Mouse (Mus musculus) ovary, adult 2 months (tissue): ENCODE data around the gene Ccdc180. TPM values are rescaled to one million over a fixed set of nuclear protein-coding genes. Genes with fewer than 3 reads are reported as not detected.

Experiments used
- polyA plus RNA-seq: library from polyadenylated mRNA; depleted of rRNA; stranded (reverse); fragments of >200 nt; gene quantifications from 2 replicates; pipeline ENCODE4 v1.2.3, GENCODE M21; 2012; rRNA removed

Ccdc180 gene
- polyA plus RNA-seq: 1.6 and 1.9 TPM in 2 replicates

GRCm38 (mm10) chr4:45890066-45890761 lies at the start of gene Ccdc180:
TSS of gene Ccdc180 (plus strand) at chr4:45890303.

GRCm38 (mm10) chr4:45848109-45848824 lies 41.8 kb upstream of the Ccdc180 start, which contains the start of gene Stra6l:
TSS of gene Stra6l (plus strand) at chr4:45848664.

GRCm38 (mm10) chr4:45964771-45965439 lies 74.8 kb downstream of the Ccdc180 start, which contains the start of gene Tdrd7:
TSS of gene Tdrd7 (plus strand) at chr4:45965334.

Other genes with a start within 250 kb of the Ccdc180 start
- 26.4 and 36.7 TPM in 2 replicates for gene Aldh1b1, start 91.3 kb upstream of the Ccdc180 start, polyA plus RNA-seq
- 0.12 and 0.28 TPM in 2 replicates for gene Igfbpl1, start 63.4 kb upstream of the Ccdc180 start, polyA plus RNA-seq
- gene Stra6l, start 41.6 kb upstream of the Ccdc180 start, polyA plus RNA-seq: 0.67 and 1.2 TPM in 2 replicates
- gene Tdrd7, start 75.0 kb downstream of the Ccdc180 start, polyA plus RNA-seq: 9.9 and 11.1 TPM in 2 replicates
- 1.9 and 3.0 TPM in 2 replicates for gene Tmod1, start 148.6 kb downstream of the Ccdc180 start, polyA plus RNA-seq
- gene Ncbp1, start 248.3 kb downstream of the Ccdc180 start, polyA plus RNA-seq: 20.8 and 23.5 TPM in 2 replicates
- gene Tstd2, start 248.4 kb downstream of the Ccdc180 start, polyA plus RNA-seq: 16.8 TPM in 2 replicates